Mouse (Mus musculus) MEL (cell line): ENCODE measurements around the gene Pef1.

Experiments used
- EP300 ChIP-seq, 2 experiments: IDR thresholded peaks; 2 replicates each; pipeline ENCODE4 v1.6.1; 2011; ENCODE audit warnings: improper control_type of control experiment in 2 of 2, low read length in 2 of 2, low read depth in 1 of 2, mild to moderate bottlenecking in 1 of 2
- GATA1 ChIP-seq: IDR thresholded peaks from 2 replicates; pipeline ENCODE4 v1.6.1; 2011; ENCODE audit warnings: low read depth, low read length, improper control_type of control experiment
- MAFK ChIP-seq: IDR thresholded peaks from 2 replicates; pipeline ENCODE4 v1.6.1; 2011; ENCODE audit warnings: low read depth, mild to moderate bottlenecking, low read length, improper control_type of control experiment, borderline replicate concordance
- RAD21 ChIP-seq: IDR thresholded peaks from 2 replicates; pipeline ENCODE4 v1.6.1; 2011; ENCODE audit warnings: mild to moderate bottlenecking, low read depth, low read length, improper control_type of control experiment

DNA sequence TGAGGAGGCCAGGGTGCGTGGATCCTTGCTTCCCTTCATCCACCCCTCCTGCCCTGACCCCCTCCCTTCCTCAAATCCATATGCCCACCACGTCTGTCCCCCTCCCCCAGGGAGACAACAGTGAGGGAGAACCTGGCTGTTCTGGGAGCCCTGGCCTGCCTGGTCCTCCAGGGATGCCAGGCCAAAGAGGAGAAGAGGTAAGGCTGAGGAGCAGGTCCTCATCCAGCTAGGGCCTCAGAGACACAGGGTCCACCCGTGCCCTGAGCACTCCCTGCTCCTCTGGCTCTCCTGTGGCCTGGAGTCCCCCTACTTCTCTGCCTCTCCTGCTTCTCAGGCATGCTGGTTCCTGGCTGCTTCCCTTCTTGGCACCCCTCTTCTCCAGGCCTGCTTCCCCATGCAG lies 22.8 kb upstream of the Pef1 start:
- TF ChIP-seq EP300 (IDR thresholded peaks at IDR 0.05; ENCODE audit: low read depth in 1 of 2, low read length in 2 of 2) (no peak), RAD21 (no peak), MAFK (no peak), GATA1 (no peak)
